Mouse (Mus musculus) heart, adult 2 months (tissue): ENCODE data around the gene Kctd17.

Experiments
- CTCF ChIP-seq: fragments of 200-600 bp; IDR thresholded peaks from 2 replicates; pipeline ENCODE4 v1.8.1; 2022; ENCODE audit warnings: antibody characterized with exemption, mild to moderate bottlenecking, moderate library complexity
- POLR2A ChIP-seq: fragments of 200-500 bp; IDR thresholded peaks from 2 replicates; pipeline ENCODE4 v1.6.1; 2011; ENCODE audit warnings: mild to moderate bottlenecking, low read depth, low read length, control low read depth; ENCODE audit not compliant: insufficient read depth

GRCm38 (mm10) chr15:78470495-78471276, 42.3 kb downstream of the Kctd17 start:
- no peak for TF ChIP-seq CTCF
- no peak for TF ChIP-seq POLR2A
